Mouse (Mus musculus) frontal cortex, adult (tissue): Measurements from ENCODE around the gene Fam210b.
A peak's percentile ranks its signal among the peaks of the same experiment; 100 is the strongest.

Experiments
- ATAC-seq: cut with Nextera tagmentation; 2 replicates; pipeline ENCODE4 v1.9.2; 2017; ENCODE audit warnings: mild to moderate bottlenecking, moderate library complexity, mixed read lengths; ENCODE audit not compliant: low TSS enrichment

Gene Fam210b

GRCm38 (mm10) chr2:172350773-172351172 lies 5.4 kb downstream of the Fam210b start:
- no peak for ATAC-seq

- peak; percentile 68 for ATAC-seq
These were observed 7.9 kb downstream of the Fam210b start for GRCm38 (mm10) chr2:172353218-172353617.

- ATAC-seq, result no peak
These were observed 9.4 kb downstream of the Fam210b start for GRCm38 (mm10) chr2:172354761-172355160.

GRCm38 (mm10) chr2:172355833-172356232 lies 10.5 kb downstream of the Fam210b start:
- no peak for ATAC-seq

- no peak for ATAC-seq
These were observed 17.8 kb downstream of the Fam210b start for GRCm38 (mm10) chr2:172363176-172363575.

- peak; percentile 100 for ATAC-seq
These were observed 25.3 kb downstream of the Fam210b start, which contains the start of the genes Aurka and Cstf1 for GRCm38 (mm10) chr2:172370411-172371223. Aurka (minus strand) TSS chr2:172370535. Cstf1 (plus strand) TSS chr2:172370681.

GRCm38 (mm10) chr2:172371258-172371657 lies 25.9 kb downstream of the Fam210b start:
- no peak for ATAC-seq

- ATAC-seq, result no peak
These were observed 31.2 kb downstream of the Fam210b start for GRCm38 (mm10) chr2:172376551-172376950.

- no peak for ATAC-seq
These were observed 31.7 kb downstream of the Fam210b start for GRCm38 (mm10) chr2:172376999-172377515.

GRCm38 (mm10) chr2:172378332-172378731 lies 33.0 kb downstream of the Fam210b start:
- peak; percentile 88 for ATAC-seq

GRCm38 (mm10) chr2:172380513-172380912 lies 35.1 kb downstream of the Fam210b start:
- ATAC-seq, result no peak

GRCm38 (mm10) chr2:172381341-172381740 lies 36.0 kb downstream of the Fam210b start:
- ATAC-seq, result no peak

GRCm38 (mm10) chr2:172381898-172382297 lies 36.5 kb downstream of the Fam210b start:
- ATAC-seq, result no peak

GRCm38 (mm10) chr2:172384715-172385114 lies 39.4 kb downstream of the Fam210b start:
- ATAC-seq, result no peak

- no peak for ATAC-seq
These were observed 45.0 kb downstream of the Fam210b start for GRCm38 (mm10) chr2:172390341-172390740.

- ATAC-seq, result peak; percentile 98
These were observed 46.7 kb downstream of the Fam210b start for GRCm38 (mm10) chr2:172392041-172392521.

GRCm38 (mm10) chr2:172393391-172394051 lies 48.2 kb downstream of the Fam210b start, which contains the start of gene Cass4:
Cass4 (plus strand) TSS chr2:172393794.
- ATAC-seq, result no peak

- ATAC-seq, result no peak
These were observed 48.7 kb downstream of the Fam210b start for GRCm38 (mm10) chr2:172394052-172394392.

- ATAC-seq, result no peak
These were observed 49.3 kb downstream of the Fam210b start for GRCm38 (mm10) chr2:172394671-172395070.

- no peak for ATAC-seq
These were observed 50.6 kb downstream of the Fam210b start for GRCm38 (mm10) chr2:172395961-172396360.

- no peak for ATAC-seq
These were observed 54.5 kb downstream of the Fam210b start for GRCm38 (mm10) chr2:172399901-172400300.

GRCm38 (mm10) chr2:172401116-172401825 lies 55.9 kb downstream of the Fam210b start:
- no peak for ATAC-seq
